Mouse (Mus musculus) midbrain, embryonic 16.5 days (tissue): ENCODE measurements at regions not wholly inside any gene's neighbourhood (a gene's known extent, or its start where the extent isn't known, plus 50 kb on each side); places are given as distances from the start of the nearest gene placed in this dataset.
"Not testable (repeated sequence)": the region's sequence is repeated elsewhere in the genome, so short reads cannot be mapped to it uniquely, and the experiment has no call there.

Experiments
- ATAC-seq: fragments of 200-750 bp; cut with Nextera tagmentation; 2 replicates; pipeline ENCODE4 v1.8.0; 2017; ENCODE audit warnings: moderate TSS enrichment
- H3K27ac ChIP-seq: fragments of 300-500 bp; sonication (generic); 2 replicates; pipeline ENCODE4 v1.5.1; 2014; ENCODE audit warnings: mild to moderate bottlenecking, low read length, mixed read lengths
- H3K27me3 ChIP-seq: fragments of 300-500 bp; sonication (generic); 2 replicates; pipeline ENCODE4 v1.6.1; 2014; ENCODE audit warnings: low read depth, low read length, mixed read lengths; ENCODE audit not compliant: control insufficient read depth, insufficient read depth
- H3K36me3 ChIP-seq: fragments of 300-500 bp; sonication (generic); 2 replicates; pipeline ENCODE4 v1.6.1; 2014; ENCODE audit warnings: mild to moderate bottlenecking, low read length, moderate library complexity, mixed read lengths; ENCODE audit not compliant: control insufficient read depth, insufficient read depth
- H3K4me1 ChIP-seq: fragments of 300-500 bp; sonication (generic); 2 replicates; pipeline ENCODE4 v1.6.1; 2014; ENCODE audit warnings: mild to moderate bottlenecking, low read length, mixed read lengths; ENCODE audit not compliant: control insufficient read depth, insufficient read depth
- H3K4me2 ChIP-seq: fragments of 300-500 bp; sonication (generic); 2 replicates; pipeline ENCODE4 v1.6.1; 2014; ENCODE audit warnings: mild to moderate bottlenecking, low read length, mixed read lengths
- H3K4me3 ChIP-seq: fragments of 300-500 bp; sonication (generic); 2 replicates; pipeline ENCODE4 v1.5.1; 2014; ENCODE audit warnings: low read depth, mild to moderate bottlenecking, low read length, moderate library complexity, mixed read lengths
- H3K9ac ChIP-seq: fragments of 300-500 bp; sonication (generic); 2 replicates; pipeline ENCODE4 v1.6.1; 2014; ENCODE audit warnings: low read depth, low read length, mixed read lengths
- H3K9me3 ChIP-seq: fragments of 300-500 bp; sonication (generic); replicated peaks from 2 replicates; pipeline ENCODE4 v1.6.1; 2014; ENCODE audit warnings: mild to moderate bottlenecking, low read length, mixed read lengths; ENCODE audit not compliant: control insufficient read depth, poor library complexity, severe bottlenecking
- WGBS: fragments of 180-500 bp; shearing (Covaris S2); extraction: QIAGEN DNeasy Blood & Tissue Kit; methylation state at CpG from one replicate; pipeline ENCODE4 v1.1.7; 2014; 5-methylcytosine and 5-hydroxymethylcytosine counted together

DNA sequence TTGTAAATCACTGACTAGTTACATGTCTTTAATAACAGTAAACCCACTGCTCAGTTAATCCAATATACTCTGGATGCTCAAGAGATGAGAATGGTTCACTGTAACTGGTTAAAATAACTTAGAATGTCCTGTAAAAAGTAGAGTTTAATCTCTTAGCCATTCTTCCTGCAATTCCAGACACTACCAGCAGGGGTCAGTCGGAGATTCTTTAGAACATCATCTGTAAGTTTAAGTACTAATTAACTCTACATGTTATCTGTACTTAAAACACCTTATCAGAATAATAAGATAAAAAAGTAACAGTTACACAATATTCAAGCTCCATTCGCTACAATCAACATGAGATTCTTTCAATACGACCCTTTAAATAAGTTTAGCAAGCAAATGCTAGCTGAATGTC, 58.7 kb upstream of the Olig3 start:
- H3K4me2 ChIP-seq, result no peak overlapping the region
- ATAC-seq, result no peak
- no peak overlapping the region for H3K9ac ChIP-seq
- no peaks in the 10 kb centered on the region for H3K9me3 ChIP-seq
- H3K4me1 ChIP-seq, result no peaks in the 10 kb centered on the region
- H3K27me3 ChIP-seq, result no peaks in the 10 kb centered on the region
- H3K4me3 ChIP-seq, result no peak overlapping the region
- WGBS, result 54% methylated on average over 3 of the region's 3 CpGs
- H3K27ac ChIP-seq, result no peak overlapping the region
- H3K36me3 ChIP-seq, result no peaks in the 10 kb centered on the region

- Histone ChIP-seq H3K9ac (no peak overlapping the region), H3K27me3 (no peaks in the 10 kb centered on the region), H3K27ac (no peak overlapping the region), H3K9me3 (no peaks in the 10 kb centered on the region), H3K4me3 (no peak overlapping the region), H3K4me2 (no peak overlapping the region), H3K4me1 (no peaks in the 10 kb centered on the region), H3K36me3 (no peaks in the 10 kb centered on the region)
- WGBS, result 82% methylated on average over 7 of the region's 7 CpGs
- no peak for ATAC-seq
Measured at GRCm38 (mm10) chr10:19295388-19296013, 60.8 kb upstream of the Olig3 start.

DNA sequence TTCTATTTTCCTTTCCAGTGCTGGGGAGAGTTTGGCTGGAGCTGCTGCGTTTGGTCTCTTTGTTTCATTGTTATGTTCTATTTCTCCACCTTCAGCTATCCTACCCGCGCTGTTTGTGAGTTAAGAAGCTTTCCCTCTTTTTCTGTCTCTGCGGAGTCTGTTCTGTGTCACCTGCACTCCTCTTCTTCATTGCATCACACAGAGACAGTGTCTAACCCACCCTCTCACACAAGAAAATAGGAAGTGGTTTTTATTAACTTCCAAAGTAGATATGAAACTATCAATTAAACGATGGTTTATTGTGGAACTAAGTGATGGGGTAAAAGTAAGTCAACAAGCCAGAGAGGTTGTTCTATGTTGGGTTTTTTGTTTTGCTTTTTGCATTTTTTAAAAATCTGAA, 64.9 kb upstream of the Olig3 start:
- Histone ChIP-seq H3K27ac (no peak overlapping the region), H3K9ac (no peak overlapping the region), H3K9me3 (no peaks in the 10 kb centered on the region), H3K4me3 (no peak overlapping the region), H3K4me2 (no peak overlapping the region), H3K36me3 (no peaks in the 10 kb centered on the region), H3K4me1 (no peaks in the 10 kb centered on the region), H3K27me3 (no peaks in the 10 kb centered on the region)
- WGBS, result 65% methylated on average over 5 of the region's 5 CpGs
- no peak for ATAC-seq

- H3K27me3 ChIP-seq, ATAC-seq, H3K36me3 ChIP-seq, H3K4me2 ChIP-seq, H3K4me1 ChIP-seq, H3K4me3 ChIP-seq, H3K27ac ChIP-seq, H3K9ac ChIP-seq, H3K9me3 ChIP-seq: not testable (repeated sequence)
- 81% methylated on average over 3 of the region's 3 CpGs for WGBS
Measured at GRCm38 (mm10) chr10:19291039-19291438, 65.3 kb upstream of the Olig3 start.

GRCm38 (mm10) chr10:19282166-19282565, 74.2 kb upstream of the Olig3 start:
- 95% methylated on average over 3 of the region's 3 CpGs for WGBS
- Histone ChIP-seq H3K4me1 (no peaks in the 10 kb centered on the region; the same call in 1 of the 2 replicates), H3K9me3 (no peaks in the 10 kb centered on the region), H3K4me3 (no peak overlapping the region), H3K27ac (no peak overlapping the region), H3K4me2 (no peak overlapping the region), H3K36me3 (no peaks in the 10 kb centered on the region), H3K9ac (no peak overlapping the region), H3K27me3 (no peaks in the 10 kb centered on the region)
- no peak for ATAC-seq

DNA sequence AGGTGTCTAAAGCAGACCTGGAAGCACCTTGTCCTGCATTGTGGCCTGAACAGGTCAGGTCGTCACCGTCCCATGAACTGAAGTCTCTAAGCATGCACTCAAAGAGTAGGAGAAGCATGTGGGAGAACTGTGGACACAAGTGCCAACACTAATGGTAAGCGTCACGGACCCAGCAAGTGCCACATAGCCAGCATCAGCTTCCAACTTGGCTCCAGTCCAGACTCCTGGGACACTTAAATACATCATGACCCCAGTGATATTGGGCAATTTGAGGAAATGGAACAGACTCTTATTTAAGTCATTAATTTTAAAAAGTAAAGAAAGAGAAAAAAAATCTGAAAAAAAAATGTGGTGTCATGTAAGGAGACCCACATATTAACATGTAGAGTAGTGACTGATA, 75.3 kb upstream of the Olig3 start:
- H3K36me3 ChIP-seq, result no peaks in the 10 kb centered on the region
- no peak overlapping the region for H3K4me3 ChIP-seq
- WGBS, result 88% methylated on average over 4 of the region's 4 CpGs
- no peaks in the 10 kb centered on the region for H3K9me3 ChIP-seq
- no peaks in the 10 kb centered on the region; the same call in 1 of the 2 replicates for H3K4me1 ChIP-seq
- no peak for ATAC-seq
- H3K27ac ChIP-seq, result no peak overlapping the region
- H3K27me3 ChIP-seq, result no peaks in the 10 kb centered on the region
- no peak overlapping the region for H3K4me2 ChIP-seq
- H3K9ac ChIP-seq, result no peak overlapping the region

DNA sequence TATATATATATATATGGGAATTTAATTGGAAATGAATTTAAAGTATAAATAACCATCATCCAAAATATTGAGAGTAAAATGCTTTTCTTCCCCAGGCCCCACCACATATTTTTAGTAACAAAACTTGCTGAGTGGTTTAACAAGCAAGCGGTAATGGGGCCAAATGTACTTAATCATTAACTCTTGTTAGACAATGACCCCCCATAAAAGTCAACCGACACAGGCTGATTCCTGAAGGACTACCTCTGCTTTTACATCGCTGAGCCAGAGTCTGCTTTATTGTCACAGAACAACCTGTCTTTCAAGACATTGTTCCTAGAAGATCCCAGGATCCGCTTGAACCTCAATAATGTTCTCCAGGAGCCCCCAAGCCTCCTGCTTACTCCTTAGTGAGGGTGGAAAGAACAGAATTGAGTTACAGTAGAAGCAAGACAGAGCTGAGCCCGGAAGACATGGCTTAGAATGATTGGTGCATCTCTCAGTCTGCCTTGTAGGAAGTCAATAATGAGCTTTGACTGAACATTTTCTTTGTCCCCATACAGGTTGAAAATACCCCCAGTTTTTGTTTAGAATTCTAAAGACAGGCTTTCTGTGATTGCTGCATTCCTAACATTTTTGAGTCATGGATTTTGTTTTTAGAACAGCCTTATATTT, 78.0 kb upstream of the Olig3 start:
- H3K9me3 ChIP-seq, result no peaks in the 10 kb centered on the region
- H3K27me3 ChIP-seq, result no peaks in the 10 kb centered on the region
- no peak overlapping the region for H3K4me3 ChIP-seq
- H3K36me3 ChIP-seq, result no peaks in the 10 kb centered on the region
- no peaks in the 10 kb centered on the region; the same call in 1 of the 2 replicates for H3K4me1 ChIP-seq
- ATAC-seq, result no peak
- H3K9ac ChIP-seq, result no peak overlapping the region
- 78% methylated on average over 5 of the region's 5 CpGs for WGBS
- no peak overlapping the region for H3K27ac ChIP-seq
- H3K4me2 ChIP-seq, result no peak overlapping the region

DNA sequence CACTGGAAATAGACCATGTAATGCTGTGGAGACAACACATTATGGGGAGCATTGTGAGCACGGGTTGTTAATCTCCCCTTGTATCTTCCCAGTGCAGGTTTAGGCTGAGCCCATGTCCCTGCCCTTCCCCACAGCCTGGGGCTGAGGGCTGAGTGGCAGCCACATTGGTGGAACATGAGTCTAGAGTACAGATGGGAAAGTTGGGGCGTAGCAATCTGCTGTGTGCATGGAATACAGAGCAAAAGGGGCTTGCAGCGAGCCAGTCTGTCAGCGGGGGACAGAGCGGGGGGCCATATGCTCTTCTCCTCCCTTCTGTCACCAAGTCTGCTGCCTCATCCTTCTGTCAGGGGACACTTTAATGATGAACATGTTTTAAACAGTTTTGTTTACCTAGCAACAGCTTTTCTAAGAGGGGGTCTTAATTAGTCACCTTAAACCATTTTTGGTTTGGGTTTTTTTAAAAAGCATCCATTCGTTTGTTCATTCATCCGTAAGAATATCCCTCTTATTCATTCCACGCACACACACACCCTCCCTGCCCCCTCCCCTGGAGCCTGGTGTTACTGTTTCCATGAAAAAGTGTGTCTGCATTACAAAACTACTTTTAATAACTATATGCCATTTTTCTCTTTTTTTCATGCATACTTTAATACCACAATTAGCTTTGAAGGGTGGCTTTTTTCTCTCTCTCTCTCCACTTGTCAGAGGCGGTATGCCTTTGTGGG, 79.1 kb upstream of the Olig3 start:
- Histone ChIP-seq H3K4me1 (no peaks in the 10 kb centered on the region; the same call in 1 of the 2 replicates), H3K4me3 (no peak overlapping the region), H3K27me3 (no peaks in the 10 kb centered on the region), H3K36me3 (no peaks in the 10 kb centered on the region), H3K4me2 (no peak overlapping the region), H3K9ac (no peak overlapping the region), H3K27ac (no peak overlapping the region), H3K9me3 (no peaks in the 10 kb centered on the region)
- ATAC-seq, result peak; percentile 62
- 20% methylated on average over 9 of the region's 9 CpGs for WGBS

GRCm38 (mm10) chr10:19274985-19275384, 81.3 kb upstream of the Olig3 start:
- ATAC-seq, result no peak
- no peak overlapping the region for H3K4me3 ChIP-seq
- 91% methylated on average over 4 of the region's 4 CpGs for WGBS
- H3K9ac ChIP-seq, result no peak overlapping the region
- H3K4me1 ChIP-seq, result no peaks in the 10 kb centered on the region; the same call in 1 of the 2 replicates
- no peaks in the 10 kb centered on the region for H3K9me3 ChIP-seq
- no peak overlapping the region for H3K4me2 ChIP-seq
- H3K27me3 ChIP-seq, result no peaks in the 10 kb centered on the region
- no peaks in the 10 kb centered on the region for H3K36me3 ChIP-seq
- H3K27ac ChIP-seq, result no peak overlapping the region
